Mouse (Mus musculus): ENCODE measurements around the gene Bex1.

DNA sequence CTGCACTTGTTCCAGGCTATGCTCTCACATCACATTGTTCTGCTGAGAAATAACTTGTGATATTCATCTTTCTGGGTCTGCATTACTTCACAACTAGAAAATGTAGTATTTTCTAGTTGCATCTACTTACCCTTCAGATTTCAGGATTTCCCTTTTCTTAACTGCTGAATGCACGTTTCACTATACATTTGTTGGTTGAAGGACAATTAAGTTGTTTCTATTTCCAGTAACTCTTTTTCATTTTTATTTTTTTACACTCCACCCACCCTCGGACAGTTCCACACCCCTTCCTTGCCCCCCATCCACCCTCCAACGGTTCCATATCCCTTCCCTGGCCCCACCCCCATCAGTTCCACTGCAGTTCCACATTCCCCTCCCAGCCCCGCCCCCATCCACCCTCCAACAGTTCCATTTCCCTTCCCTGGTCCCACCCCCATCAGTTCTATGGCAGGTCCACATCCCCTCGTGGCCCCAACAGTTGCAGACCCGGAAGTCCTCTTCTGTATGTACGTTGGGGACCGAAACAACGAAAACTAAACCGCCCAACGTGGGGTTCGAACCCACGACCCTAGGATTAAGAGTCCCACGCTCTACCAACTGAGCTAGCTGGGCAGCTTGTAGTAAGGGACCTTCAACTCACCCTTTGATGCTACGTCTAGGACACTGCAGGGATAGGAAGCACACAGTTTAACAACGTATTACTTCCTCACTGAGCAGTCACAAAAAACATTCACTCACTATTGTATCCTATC lies 19.9 kb downstream of the Bex1 start:
- no peak for TF ChIP-seq CHD2 (IDR thresholded peaks at IDR 0.05; ENCODE audit: low read depth, low read length)
- TF ChIP-seq MAFK (IDR thresholded peaks at IDR 0.05; ENCODE audit: insufficient read depth, low read depth, low read length) = 0 out of 2 replicates have a peak, but pooled peaks have one; percentile 19
- no peak for TF ChIP-seq HCFC1 (IDR thresholded peaks at IDR 0.05; ENCODE audit: borderline replicate concordance, insufficient read depth, low read length)
- no peak for TF ChIP-seq ZNF384 (IDR thresholded peaks at IDR 0.05; ENCODE audit: low read depth, low read length)
- no peak for TF ChIP-seq ZC3H11A (IDR thresholded peaks at IDR 0.05; ENCODE audit: borderline replicate concordance, low read depth, low read length)
